Mouse (Mus musculus) heart, embryonic 11.5 days (tissue): ENCODE measurements around the gene Gm20388. TPM values are rescaled to one million over a fixed set of nuclear protein-coding genes. Genes with fewer than 3 reads are reported as not detected.
"Not testable (repeated sequence)": the region's sequence is repeated elsewhere in the genome, so short reads cannot be mapped to it uniquely, and the experiment has no call there.

Source experiments
- ATAC-seq: fragments of 200-750 bp; cut with Nextera tagmentation; replicated peaks from 2 replicates; pipeline ENCODE4 v1.8.0; 2017; ENCODE audit warnings: moderate library complexity; ENCODE audit not compliant: insufficient number of reproducible peaks, low FRiP score, low TSS enrichment
- H3K27ac ChIP-seq: fragments of 300-500 bp; sonication (generic); 2 replicates; pipeline ENCODE4 v1.5.1; 2014; ENCODE audit warnings: mild to moderate bottlenecking, low read depth, low read length
- H3K27me3 ChIP-seq: fragments of 300-500 bp; sonication (generic); 2 replicates; pipeline ENCODE4 v1.6.1; 2014; ENCODE audit warnings: mild to moderate bottlenecking, low read length, mixed read lengths; ENCODE audit not compliant: control insufficient read depth, insufficient read depth
- H3K36me3 ChIP-seq: fragments of 300-500 bp; sonication (generic); 2 replicates; pipeline ENCODE4 v1.6.1; 2014; ENCODE audit warnings: mild to moderate bottlenecking, low read length, moderate library complexity, mixed read lengths; ENCODE audit not compliant: control insufficient read depth, insufficient read depth
- H3K4me1 ChIP-seq: fragments of 300-500 bp; sonication (generic); 2 replicates; pipeline ENCODE4 v1.6.1; 2014; ENCODE audit warnings: low read length; ENCODE audit not compliant: control insufficient read depth, insufficient read depth
- H3K4me2 ChIP-seq: fragments of 300-500 bp; sonication (generic); 2 replicates; pipeline ENCODE4 v1.6.1; 2014; ENCODE audit warnings: mild to moderate bottlenecking, moderate library complexity
- H3K4me3 ChIP-seq: fragments of 300-500 bp; sonication (generic); 2 replicates; pipeline ENCODE4 v1.5.1; 2014; ENCODE audit warnings: low read depth, low read length
- H3K9ac ChIP-seq: fragments of 300-500 bp; sonication (generic); 2 replicates; pipeline ENCODE4 v1.6.1; 2014; ENCODE audit warnings: mild to moderate bottlenecking, low read depth, low read length, moderate library complexity
- H3K9me3 ChIP-seq: fragments of 300-500 bp; sonication (generic); replicated peaks from 2 replicates; pipeline ENCODE4 v1.6.1; 2016; ENCODE audit warnings: low read length; ENCODE audit not compliant: control insufficient read depth
- WGBS: fragments of 180-500 bp; shearing (Covaris S2); extraction: QIAGEN DNeasy Blood & Tissue Kit; methylation state at CpG from one replicate; pipeline ENCODE4 v1.1.7; 2014; ENCODE audit not compliant: insufficient replicate concordance; 5-methylcytosine and 5-hydroxymethylcytosine counted together
- polyA plus RNA-seq: library from polyadenylated mRNA; unstranded; fragments of >200 nt; fragmentation: Nextera tagmentation; extraction: Ambion mirVana; gene quantifications from 2 replicates; pipeline ENCODE4 v1.2.1, GENCODE M21; 2014

Gene Gm20388
- polyA plus RNA-seq, 1 experiment from 2014 or later = 6.4 TPM

GRCm38 (mm10) chr8:121654966-121655494 lies 1744.4 kb downstream of the Gm20388 start:
- Histone ChIP-seq H3K9ac (no peak overlapping the region), H3K9me3 (no peaks in the 10 kb centered on the region), H3K27me3 (no peaks in the 10 kb centered on the region), H3K27ac (no peak overlapping the region), H3K4me1 (peaks cover 21% of the 10 kb centered on the region), H3K4me2 (no peak overlapping the region), H3K4me3 (no peak overlapping the region), H3K36me3 (no peaks in the 10 kb centered on the region)
- no peak for ATAC-seq
- WGBS = 76% methylated on average over 14 of the region's 14 CpGs

- Histone ChIP-seq H3K9ac (no peak overlapping the region), H3K4me1 (peaks cover 4% of the 10 kb centered on the region; the same call in 1 of the 2 replicates), H3K36me3 (no peaks in the 10 kb centered on the region), H3K27me3 (no peaks in the 10 kb centered on the region), H3K9me3 (no peaks in the 10 kb centered on the region), H3K27ac (no peak overlapping the region), H3K4me3 (no peak overlapping the region), H3K4me2 (no peak overlapping the region)
- 75% methylated on average over 15 of the region's 15 CpGs for WGBS
- ATAC-seq = no peak
Measured at GRCm38 (mm10) chr8:121660602-121661001, 1750.0 kb downstream of the Gm20388 start.

- H3K9me3 ChIP-seq = no peaks in the 10 kb centered on the region
- peaks cover 6% of the 10 kb centered on the region; the same call in 1 of the 2 replicates for H3K4me1 ChIP-seq
- H3K9ac ChIP-seq = no peak overlapping the region
- H3K36me3 ChIP-seq = no peaks in the 10 kb centered on the region
- no peak overlapping the region for H3K4me2 ChIP-seq
- no peak overlapping the region for H3K4me3 ChIP-seq
- no peak for ATAC-seq
- H3K27ac ChIP-seq = no peak overlapping the region
- 56% methylated on average over 18 of the region's 18 CpGs for WGBS
- no peaks in the 10 kb centered on the region for H3K27me3 ChIP-seq
Measured at GRCm38 (mm10) chr8:121661631-121662357, 1751.2 kb downstream of the Gm20388 start.

- WGBS = 86% methylated on average over 12 of the region's 12 CpGs
- Histone ChIP-seq H3K27me3 (no peaks in the 10 kb centered on the region), H3K4me2 (no peak overlapping the region), H3K9ac (no peak overlapping the region), H3K9me3 (no peaks in the 10 kb centered on the region), H3K27ac (no peak overlapping the region), H3K36me3 (no peaks in the 10 kb centered on the region), H3K4me3 (no peak overlapping the region), H3K4me1 (peaks cover 6% of the 10 kb centered on the region; the same call in 1 of the 2 replicates)
- ATAC-seq = no peak
Measured at GRCm38 (mm10) chr8:121663101-121663500, 1752.5 kb downstream of the Gm20388 start.

GRCm38 (mm10) chr8:121665329-121665728 lies 1754.7 kb downstream of the Gm20388 start:
- H3K4me3 ChIP-seq = peak overlapping the region; percentile 6; the same call in 1 of the 2 replicates
- WGBS = 6% methylated on average over 16 of the region's 16 CpGs
- no peaks in the 10 kb centered on the region for H3K36me3 ChIP-seq
- peak overlapping the region; percentile 44 for H3K4me2 ChIP-seq
- 0 out of 2 replicates have a peak, but pooled peaks cover 4% of the 10 kb centered on the region for H3K27me3 ChIP-seq
- H3K27ac ChIP-seq = peak overlapping the region; percentile 84
- peak overlapping the region; percentile 47; the same call in 1 of the 2 replicates for H3K9ac ChIP-seq
- ATAC-seq = peak; percentile 59
- H3K9me3 ChIP-seq = no peaks in the 10 kb centered on the region
- H3K4me1 ChIP-seq = peaks cover 17% of the 10 kb centered on the region

- H3K27ac ChIP-seq = peak overlapping the region; percentile 32; the same call in 1 of the 2 replicates
- WGBS = 69% methylated on average over 9 of the region's 9 CpGs
- not testable (repeated sequence) for H3K4me2 ChIP-seq
Measured at GRCm38 (mm10) chr8:121667936-121668500, 1757.4 kb downstream of the Gm20388 start.

GRCm38 (mm10) chr8:121668553-121668952 lies 1757.9 kb downstream of the Gm20388 start:
- Histone ChIP-seq H3K4me3 (no peak overlapping the region), H3K4me1 (peaks cover 14% of the 10 kb centered on the region), H3K36me3 (no peaks in the 10 kb centered on the region), H3K9ac (no peak overlapping the region), H3K27ac (peak overlapping the region; percentile 32; the same call in 1 of the 2 replicates), H3K27me3 (peaks cover 6% of the 10 kb centered on the region; the same call in 1 of the 2 replicates), H3K4me2 (no peak overlapping the region), H3K9me3 (no peaks in the 10 kb centered on the region)
- 32% methylated on average over 6 of the region's 6 CpGs for WGBS
- ATAC-seq = no peak

More at GRCm38 (mm10) chr8:121667936-121668500, 1757.4 kb downstream of the Gm20388 start:
- H3K9ac ChIP-seq, H3K36me3 ChIP-seq, H3K27me3 ChIP-seq, H3K4me3 ChIP-seq, H3K9me3 ChIP-seq, ATAC-seq: not testable (repeated sequence)
- H3K4me1 ChIP-seq = peaks cover 14% of the 10 kb centered on the region

- Histone ChIP-seq H3K4me3 (no peak overlapping the region), H3K9ac (no peak overlapping the region), H3K27ac (peak overlapping the region; percentile 32; the same call in 1 of the 2 replicates), H3K4me1 (peaks cover 14% of the 10 kb centered on the region), H3K9me3 (no peaks in the 10 kb centered on the region), H3K36me3 (no peaks in the 10 kb centered on the region), H3K4me2 (no peak overlapping the region), H3K27me3 (peaks cover 6% of the 10 kb centered on the region; the same call in 1 of the 2 replicates)
- peak; percentile 25; the same call in 1 of the 2 replicates for ATAC-seq
- 14% methylated on average over 8 of the region's 8 CpGs for WGBS
Measured at GRCm38 (mm10) chr8:121669208-121669607, 1758.6 kb downstream of the Gm20388 start.
